Mouse (Mus musculus): ENCODE results near the gene Fbxo11. TPM values are rescaled to one million over a fixed set of nuclear protein-coding genes. Genes with fewer than 3 reads are reported as not detected.

The Fbxo11 gene
- polyA plus RNA-seq, 1 experiment from 2014 or later: 8.5 TPM

GRCm38 (mm10) chr17:88095517-88096198 lies 30.6 kb upstream of the Fbxo11 start:
- Histone ChIP-seq H3K27me3 (replicated peaks; ENCODE audit: control insufficient read depth, insufficient read depth, low read length) (no peaks in the 10 kb centered on the region), H3K36me3 (ENCODE audit: control insufficient read depth, insufficient read depth) (no peaks in the 10 kb centered on the region), H3K9ac (ENCODE audit: low read depth, low read length) (no peak overlapping the region), H3K9me3 (ENCODE audit: control insufficient read depth) (no peaks in the 10 kb centered on the region), H3K4me2 (replicated peaks; ENCODE audit: low read depth) (no peak overlapping the region), H3K4me3 (ENCODE audit: low read depth, low read length) (no peak overlapping the region), H3K27ac (ENCODE audit: low read depth, low read length) (no peak overlapping the region), H3K4me1 (replicated peaks; ENCODE audit: control insufficient read depth, insufficient read depth, low read length) (no peaks in the 10 kb centered on the region)
- 89% methylated on average over 10 of the region's 10 CpGs for WGBS
- ATAC-seq: no peak
- TF ChIP-seq CTCF (IDR thresholded peaks at IDR 0.05; ENCODE audit: low read depth): no peak

GRCm38 (mm10) chr17:88094327-88094726 lies 29.2 kb upstream of the Fbxo11 start:
- ATAC-seq: no peak
- Histone ChIP-seq H3K4me3 (ENCODE audit: low read depth, low read length) (no peak overlapping the region), H3K27me3 (replicated peaks; ENCODE audit: control insufficient read depth, insufficient read depth, low read length) (no peaks in the 10 kb centered on the region), H3K9ac (ENCODE audit: low read depth, low read length) (no peak overlapping the region), H3K27ac (ENCODE audit: low read depth, low read length) (no peak overlapping the region), H3K4me1 (replicated peaks; ENCODE audit: control insufficient read depth, insufficient read depth, low read length) (no peaks in the 10 kb centered on the region), H3K4me2 (replicated peaks; ENCODE audit: low read depth) (no peak overlapping the region), H3K9me3 (ENCODE audit: control insufficient read depth) (no peaks in the 10 kb centered on the region), H3K36me3 (ENCODE audit: control insufficient read depth, insufficient read depth) (no peaks in the 10 kb centered on the region)
- TF ChIP-seq CTCF (IDR thresholded peaks at IDR 0.05; ENCODE audit: low read depth): no peak
- WGBS: 82% methylated on average over 12 of the region's 12 CpGs

GRCm38 (mm10) chr17:88093798-88094197 lies 28.7 kb upstream of the Fbxo11 start:
- no peaks in the 10 kb centered on the region for H3K27me3 ChIP-seq (replicated peaks; ENCODE audit: control insufficient read depth, insufficient read depth, low read length)
- no peak overlapping the region for H3K27ac ChIP-seq (ENCODE audit: low read depth, low read length)
- H3K9me3 ChIP-seq (ENCODE audit: control insufficient read depth): no peaks in the 10 kb centered on the region
- no peak overlapping the region for H3K4me3 ChIP-seq (ENCODE audit: low read depth, low read length)
- H3K4me1 ChIP-seq (replicated peaks; ENCODE audit: control insufficient read depth, insufficient read depth, low read length): no peaks in the 10 kb centered on the region
- no peak overlapping the region for H3K4me2 ChIP-seq (replicated peaks; ENCODE audit: low read depth)
- ATAC-seq: no peak
- TF ChIP-seq CTCF (IDR thresholded peaks at IDR 0.05; ENCODE audit: low read depth): no peak
- no peak overlapping the region for H3K9ac ChIP-seq (ENCODE audit: low read depth, low read length)
- 85% methylated on average over 10 of the region's 10 CpGs for WGBS
- H3K36me3 ChIP-seq (ENCODE audit: control insufficient read depth, insufficient read depth): no peaks in the 10 kb centered on the region

GRCm38 (mm10) chr17:88085976-88086375 lies 20.9 kb upstream of the Fbxo11 start:
- no peaks in the 10 kb centered on the region for H3K27me3 ChIP-seq (replicated peaks; ENCODE audit: control insufficient read depth, insufficient read depth, low read length)
- no peaks in the 10 kb centered on the region for H3K9me3 ChIP-seq (ENCODE audit: control insufficient read depth)
- H3K4me1 ChIP-seq (replicated peaks; ENCODE audit: control insufficient read depth, insufficient read depth, low read length): no peaks in the 10 kb centered on the region
- TF ChIP-seq CTCF (IDR thresholded peaks at IDR 0.05; ENCODE audit: low read depth): no peak
- WGBS: 93% methylated on average over 11 of the region's 11 CpGs
- H3K4me3 ChIP-seq (ENCODE audit: low read depth, low read length): no peak overlapping the region
- H3K36me3 ChIP-seq (ENCODE audit: control insufficient read depth, insufficient read depth): no peaks in the 10 kb centered on the region
- H3K4me2 ChIP-seq (replicated peaks; ENCODE audit: low read depth): no peak overlapping the region
- H3K9ac ChIP-seq (ENCODE audit: low read depth, low read length): no peak overlapping the region
- no peak for ATAC-seq
- H3K27ac ChIP-seq (ENCODE audit: low read depth, low read length): no peak overlapping the region

- no peak overlapping the region for H3K9ac ChIP-seq (ENCODE audit: low read depth, low read length)
- no peak overlapping the region for H3K27ac ChIP-seq (ENCODE audit: low read depth, low read length)
- TF ChIP-seq CTCF (IDR thresholded peaks at IDR 0.05; ENCODE audit: low read depth): no peak
- H3K4me3 ChIP-seq (ENCODE audit: low read depth, low read length): no peak overlapping the region
- no peaks in the 10 kb centered on the region for H3K27me3 ChIP-seq (replicated peaks; ENCODE audit: control insufficient read depth, insufficient read depth, low read length)
- ATAC-seq: no peak
- no peaks in the 10 kb centered on the region for H3K4me1 ChIP-seq (replicated peaks; ENCODE audit: control insufficient read depth, insufficient read depth, low read length)
- no peaks in the 10 kb centered on the region for H3K36me3 ChIP-seq (ENCODE audit: control insufficient read depth, insufficient read depth)
- WGBS: 81% methylated on average over 6 of the region's 6 CpGs
- H3K4me2 ChIP-seq (replicated peaks; ENCODE audit: low read depth): no peak overlapping the region
- H3K9me3 ChIP-seq (ENCODE audit: control insufficient read depth): no peaks in the 10 kb centered on the region
Measured at GRCm38 (mm10) chr17:88081446-88081845, 16.4 kb upstream of the Fbxo11 start.

- no peaks in the 10 kb centered on the region for H3K27me3 ChIP-seq (replicated peaks; ENCODE audit: control insufficient read depth, insufficient read depth, low read length)
- H3K4me2 ChIP-seq (replicated peaks; ENCODE audit: low read depth): no peak overlapping the region
- H3K36me3 ChIP-seq (ENCODE audit: control insufficient read depth, insufficient read depth): no peaks in the 10 kb centered on the region
- no peak overlapping the region for H3K9ac ChIP-seq (ENCODE audit: low read depth, low read length)
- no peaks in the 10 kb centered on the region for H3K4me1 ChIP-seq (replicated peaks; ENCODE audit: control insufficient read depth, insufficient read depth, low read length)
- TF ChIP-seq CTCF (IDR thresholded peaks at IDR 0.05; ENCODE audit: low read depth): no peak
- ATAC-seq: no peak
- no peak overlapping the region for H3K4me3 ChIP-seq (ENCODE audit: low read depth, low read length)
- WGBS: 82% methylated on average over 8 of the region's 8 CpGs
- no peaks in the 10 kb centered on the region for H3K9me3 ChIP-seq (ENCODE audit: control insufficient read depth)
- H3K27ac ChIP-seq (ENCODE audit: low read depth, low read length): no peak overlapping the region
Measured at GRCm38 (mm10) chr17:88079771-88080170, 14.7 kb upstream of the Fbxo11 start.
